Mouse (Mus musculus): ENCODE data around the gene Rab31. TPM values are rescaled to one million over a fixed set of nuclear protein-coding genes. Genes with fewer than 3 reads are reported as not detected.

The Rab31 gene
- polyA plus RNA-seq, 1 experiment from 2014 or later: 28.3 TPM

- Histone ChIP-seq H3K4me1 (ENCODE audit: control insufficient read depth, insufficient read depth, low read length) (no peaks in the 10 kb centered on the region), H3K4me2 (ENCODE audit: low read depth, low read length) (no peak overlapping the region), H3K9me3 (replicated peaks; ENCODE audit: control insufficient read depth, low read length) (peaks cover 9% of the 10 kb centered on the region), H3K27ac (ENCODE audit: low read length) (no peak overlapping the region), H3K4me3 (ENCODE audit: low read length) (no peak overlapping the region), H3K9ac (ENCODE audit: low read length) (no peak overlapping the region), H3K36me3 (ENCODE audit: control insufficient read depth, insufficient read depth) (peaks cover 8% of the 10 kb centered on the region), H3K27me3 (ENCODE audit: control insufficient read depth, insufficient read depth, low read length) (no peaks in the 10 kb centered on the region)
- WGBS: 69% methylated on average over 6 of the region's 6 CpGs
- no peak for ATAC-seq (replicated peaks; ENCODE audit: extremely low read depth, insufficient read depth, low FRiP score)
Observed at GRCm38 (mm10) chr17:65748997-65749396, 23.6 kb downstream of the Rab31 start.

- ATAC-seq (replicated peaks; ENCODE audit: extremely low read depth, insufficient read depth, low FRiP score): no peak
- Histone ChIP-seq H3K9me3 (replicated peaks; ENCODE audit: control insufficient read depth, low read length) (0 out of 2 replicates have a peak, but pooled peaks cover 6% of the 10 kb centered on the region), H3K36me3 (ENCODE audit: control insufficient read depth, insufficient read depth) (0 out of 2 replicates have a peak, but pooled peaks cover 3% of the 10 kb centered on the region), H3K4me3 (ENCODE audit: low read length) (no peak overlapping the region), H3K4me1 (ENCODE audit: control insufficient read depth, insufficient read depth, low read length) (no peaks in the 10 kb centered on the region), H3K4me2 (ENCODE audit: low read depth, low read length) (no peak overlapping the region), H3K27ac (ENCODE audit: low read length) (no peak overlapping the region), H3K27me3 (ENCODE audit: control insufficient read depth, insufficient read depth, low read length) (no peaks in the 10 kb centered on the region), H3K9ac (ENCODE audit: low read length) (no peak overlapping the region)
- WGBS: 84% methylated on average over 6 of the region's 6 CpGs
Observed at GRCm38 (mm10) chr17:65746314-65746713, 26.2 kb downstream of the Rab31 start.

GRCm38 (mm10) chr17:65743664-65744330 lies 28.8 kb downstream of the Rab31 start:
- Histone ChIP-seq H3K4me3 (ENCODE audit: low read length) (no peak overlapping the region), H3K27ac (ENCODE audit: low read length) (no peak overlapping the region), H3K36me3 (ENCODE audit: control insufficient read depth, insufficient read depth) (no peaks in the 10 kb centered on the region), H3K9ac (ENCODE audit: low read length) (no peak overlapping the region), H3K9me3 (replicated peaks; ENCODE audit: control insufficient read depth, low read length) (no peaks in the 10 kb centered on the region), H3K4me2 (ENCODE audit: low read depth, low read length) (no peak overlapping the region), H3K4me1 (ENCODE audit: control insufficient read depth, insufficient read depth, low read length) (no peaks in the 10 kb centered on the region), H3K27me3 (ENCODE audit: control insufficient read depth, insufficient read depth, low read length) (no peaks in the 10 kb centered on the region)
- no peak for ATAC-seq (replicated peaks; ENCODE audit: extremely low read depth, insufficient read depth, low FRiP score)
- WGBS: 82% methylated on average over 11 of the region's 11 CpGs

GRCm38 (mm10) chr17:65742969-65743368 lies 29.6 kb downstream of the Rab31 start:
- Histone ChIP-seq H3K36me3 (ENCODE audit: control insufficient read depth, insufficient read depth) (no peaks in the 10 kb centered on the region), H3K9ac (ENCODE audit: low read length) (no peak overlapping the region), H3K27me3 (ENCODE audit: control insufficient read depth, insufficient read depth, low read length) (no peaks in the 10 kb centered on the region), H3K4me3 (ENCODE audit: low read length) (no peak overlapping the region), H3K4me1 (ENCODE audit: control insufficient read depth, insufficient read depth, low read length) (no peaks in the 10 kb centered on the region), H3K4me2 (ENCODE audit: low read depth, low read length) (no peak overlapping the region), H3K9me3 (replicated peaks; ENCODE audit: control insufficient read depth, low read length) (no peaks in the 10 kb centered on the region), H3K27ac (ENCODE audit: low read length) (no peak overlapping the region)
- ATAC-seq (replicated peaks; ENCODE audit: extremely low read depth, insufficient read depth, low FRiP score): no peak
- WGBS: 78% methylated on average over 4 of the region's 4 CpGs

GRCm38 (mm10) chr17:65742245-65742905 lies 30.2 kb downstream of the Rab31 start:
- H3K9ac ChIP-seq (ENCODE audit: low read length): no peak overlapping the region
- 85% methylated on average over 10 of the region's 10 CpGs for WGBS
- H3K4me1 ChIP-seq (ENCODE audit: control insufficient read depth, insufficient read depth, low read length): no peaks in the 10 kb centered on the region
- no peak overlapping the region for H3K27ac ChIP-seq (ENCODE audit: low read length)
- no peak for ATAC-seq (replicated peaks; ENCODE audit: extremely low read depth, insufficient read depth, low FRiP score)
- no peaks in the 10 kb centered on the region for H3K9me3 ChIP-seq (replicated peaks; ENCODE audit: control insufficient read depth, low read length)
- H3K4me2 ChIP-seq (ENCODE audit: low read depth, low read length): no peak overlapping the region
- H3K36me3 ChIP-seq (ENCODE audit: control insufficient read depth, insufficient read depth): no peaks in the 10 kb centered on the region
- no peak overlapping the region for H3K4me3 ChIP-seq (ENCODE audit: low read length)
- no peaks in the 10 kb centered on the region for H3K27me3 ChIP-seq (ENCODE audit: control insufficient read depth, insufficient read depth, low read length)

- Histone ChIP-seq H3K4me3 (ENCODE audit: low read length) (no peak overlapping the region), H3K9ac (ENCODE audit: low read length) (no peak overlapping the region), H3K27me3 (ENCODE audit: control insufficient read depth, insufficient read depth, low read length) (no peaks in the 10 kb centered on the region), H3K4me2 (ENCODE audit: low read depth, low read length) (no peak overlapping the region), H3K36me3 (ENCODE audit: control insufficient read depth, insufficient read depth) (no peaks in the 10 kb centered on the region), H3K4me1 (ENCODE audit: control insufficient read depth, insufficient read depth, low read length) (no peaks in the 10 kb centered on the region), H3K9me3 (replicated peaks; ENCODE audit: control insufficient read depth, low read length) (no peaks in the 10 kb centered on the region), H3K27ac (ENCODE audit: low read length) (no peak overlapping the region)
- 79% methylated on average over 4 of the region's 4 CpGs for WGBS
- no peak for ATAC-seq (replicated peaks; ENCODE audit: extremely low read depth, insufficient read depth, low FRiP score)
Observed at GRCm38 (mm10) chr17:65741565-65741964, 31.0 kb downstream of the Rab31 start.

GRCm38 (mm10) chr17:65739874-65740725 lies 32.5 kb downstream of the Rab31 start:
- H3K4me1 ChIP-seq (ENCODE audit: control insufficient read depth, insufficient read depth, low read length): no peaks in the 10 kb centered on the region
- whole genome bisulfite sequencing: 64% methylated on average over 15 of the region's 15 CpGs
- no peaks in the 10 kb centered on the region for H3K9me3 ChIP-seq (replicated peaks; ENCODE audit: control insufficient read depth, low read length)
- no peak overlapping the region for H3K9ac ChIP-seq (ENCODE audit: low read length)
- no peak overlapping the region for H3K4me2 ChIP-seq (ENCODE audit: low read depth, low read length)
- H3K4me3 ChIP-seq (ENCODE audit: low read length): no peak overlapping the region
- no peaks in the 10 kb centered on the region for H3K27me3 ChIP-seq (ENCODE audit: control insufficient read depth, insufficient read depth, low read length)
- H3K27ac ChIP-seq (ENCODE audit: low read length): no peak overlapping the region
- no peak for ATAC-seq (replicated peaks; ENCODE audit: extremely low read depth, insufficient read depth, low FRiP score)
- H3K36me3 ChIP-seq (ENCODE audit: control insufficient read depth, insufficient read depth): no peaks in the 10 kb centered on the region

- Histone ChIP-seq H3K9me3 (replicated peaks; ENCODE audit: control insufficient read depth, low read length) (no peaks in the 10 kb centered on the region), H3K4me2 (ENCODE audit: low read depth, low read length) (no peak overlapping the region), H3K36me3 (ENCODE audit: control insufficient read depth, insufficient read depth) (no peaks in the 10 kb centered on the region), H3K27me3 (ENCODE audit: control insufficient read depth, insufficient read depth, low read length) (no peaks in the 10 kb centered on the region), H3K4me1 (ENCODE audit: control insufficient read depth, insufficient read depth, low read length) (no peaks in the 10 kb centered on the region), H3K27ac (ENCODE audit: low read length) (peak overlapping the region; percentile 40), H3K4me3 (ENCODE audit: low read length) (no peak overlapping the region), H3K9ac (ENCODE audit: low read length) (no peak overlapping the region)
- no peak for ATAC-seq (replicated peaks; ENCODE audit: extremely low read depth, insufficient read depth, low FRiP score)
- 67% methylated on average over 6 of the region's 6 CpGs for WGBS
Observed at GRCm38 (mm10) chr17:65737622-65738021, 34.9 kb downstream of the Rab31 start.

GRCm38 (mm10) chr17:65737175-65737574 lies 35.4 kb downstream of the Rab31 start:
- Histone ChIP-seq H3K36me3 (ENCODE audit: control insufficient read depth, insufficient read depth) (no peaks in the 10 kb centered on the region), H3K27me3 (ENCODE audit: control insufficient read depth, insufficient read depth, low read length) (no peaks in the 10 kb centered on the region), H3K4me2 (ENCODE audit: low read depth, low read length) (no peak overlapping the region), H3K4me1 (ENCODE audit: control insufficient read depth, insufficient read depth, low read length) (no peaks in the 10 kb centered on the region; the same call in 1 of the 2 replicates), H3K4me3 (ENCODE audit: low read length) (no peak overlapping the region), H3K27ac (ENCODE audit: low read length) (peak overlapping the region; percentile 40; the same call in 1 of the 2 replicates), H3K9me3 (replicated peaks; ENCODE audit: control insufficient read depth, low read length) (no peaks in the 10 kb centered on the region), H3K9ac (ENCODE audit: low read length) (no peak overlapping the region)
- no peak for ATAC-seq (replicated peaks; ENCODE audit: extremely low read depth, insufficient read depth, low FRiP score)
- 72% methylated on average over 5 of the region's 5 CpGs for WGBS

Measured in heart, embryonic 16.5 days (tissue).